Mouse (Mus musculus): ENCODE measurements at regions not wholly inside any gene's neighbourhood (a gene's known extent, or its start where the extent isn't known, plus 50 kb on each side); places are given as distances from the start of the nearest gene placed in this dataset.

DNA sequence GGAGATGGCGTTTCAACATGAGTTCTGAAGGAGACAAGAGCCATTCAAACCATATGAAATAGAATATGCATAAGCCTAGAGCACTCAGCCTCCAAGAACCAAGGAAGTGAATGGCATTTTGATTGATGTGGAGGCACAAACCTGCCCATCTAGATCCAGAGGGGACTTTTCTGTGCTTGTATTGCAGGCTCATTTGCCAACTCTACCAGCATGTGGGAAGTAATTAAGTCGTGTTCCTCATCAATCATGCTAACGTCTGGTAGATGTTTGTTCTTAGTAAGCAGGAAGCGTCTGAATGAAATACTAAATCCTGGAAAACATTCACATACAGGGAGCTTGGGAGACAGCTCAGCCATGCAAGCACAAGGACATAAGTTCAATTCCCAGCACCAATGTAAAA lies 499.9 kb downstream of the Pdcd6ip start:
- no peak overlapping the region for H3K4me3 ChIP-seq

DNA sequence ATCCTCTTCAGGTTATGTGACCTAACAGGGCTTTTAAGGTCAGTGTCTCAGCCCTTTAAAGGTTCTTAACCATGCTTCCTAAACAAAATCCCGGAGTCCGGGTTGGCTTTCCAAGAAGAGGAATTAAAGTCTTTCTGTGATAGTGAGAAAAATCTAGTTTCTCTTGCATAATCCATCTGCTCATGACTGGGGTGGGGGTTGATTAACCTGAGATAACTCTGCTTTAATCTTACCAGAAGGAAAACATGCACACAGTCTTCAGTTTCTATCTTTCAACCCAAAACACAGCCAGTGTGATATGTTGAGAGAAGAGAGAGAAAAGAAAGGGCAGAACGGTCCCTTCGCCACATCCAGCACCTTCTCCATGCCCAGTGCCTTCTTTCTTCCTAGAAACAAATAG lies 508.8 kb downstream of the Pdcd6ip start:
- H3K4me1 ChIP-seq: no peaks in the 10 kb centered on the region
- H3K27ac ChIP-seq: no peak overlapping the region
- H3K27me3 ChIP-seq: no peaks in the 10 kb centered on the region
- no peak for ATAC-seq (ENCODE audit: insufficient number of reproducible peaks, insufficient read depth, low FRiP score, low TSS enrichment, low read depth)
- no peak overlapping the region for H3K9ac ChIP-seq
- WGBS: 87% methylated on average over 4 of the region's 4 CpGs
- no peaks in the 10 kb centered on the region for H3K9me3 ChIP-seq
- no peak overlapping the region for H3K4me2 ChIP-seq
- no peaks in the 10 kb centered on the region for H3K36me3 ChIP-seq
- no peak overlapping the region for H3K4me3 ChIP-seq

More for the DNA sequence above, 499.9 kb downstream of the Pdcd6ip start:
- no peaks in the 10 kb centered on the region for H3K9me3 ChIP-seq
- no peak overlapping the region for H3K27ac ChIP-seq
- H3K36me3 ChIP-seq: no peaks in the 10 kb centered on the region
- no peak overlapping the region for H3K9ac ChIP-seq
- no peak for ATAC-seq (ENCODE audit: insufficient number of reproducible peaks, insufficient read depth, low FRiP score, low TSS enrichment, low read depth)
- H3K4me1 ChIP-seq: no peaks in the 10 kb centered on the region
- H3K27me3 ChIP-seq: no peaks in the 10 kb centered on the region
- no peak overlapping the region for H3K4me2 ChIP-seq
- WGBS: 72% methylated on average over 4 of the region's 4 CpGs

DNA sequence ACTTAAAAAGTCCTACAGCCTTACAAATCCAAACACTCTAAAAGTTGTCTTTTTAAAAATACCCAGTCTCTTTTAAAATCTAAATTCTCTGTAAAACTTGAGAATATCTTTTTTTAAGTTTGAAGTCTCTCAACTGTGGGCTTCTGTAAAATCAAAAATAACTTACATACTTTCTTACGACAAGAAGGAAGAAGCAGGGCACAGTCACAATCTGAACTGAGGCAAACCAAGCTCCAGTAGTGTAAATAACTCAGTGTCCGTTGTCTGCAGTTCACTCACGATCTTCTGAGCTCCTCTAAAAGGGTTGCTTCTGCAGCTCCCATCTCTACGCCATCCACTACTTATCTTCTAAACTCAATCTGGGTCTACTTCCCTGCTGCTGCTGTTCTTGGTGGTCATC lies 512.5 kb downstream of the Pdcd6ip start:
- H3K4me3 ChIP-seq: no peak overlapping the region
- H3K36me3 ChIP-seq: no peaks in the 10 kb centered on the region
- ATAC-seq (ENCODE audit: insufficient number of reproducible peaks, insufficient read depth, low FRiP score, low TSS enrichment, low read depth): no peak
- no peaks in the 10 kb centered on the region for H3K9me3 ChIP-seq
- no peaks in the 10 kb centered on the region for H3K27me3 ChIP-seq
- no peak overlapping the region for H3K4me2 ChIP-seq
- H3K27ac ChIP-seq: no peak overlapping the region
- H3K4me1 ChIP-seq: no peaks in the 10 kb centered on the region
- H3K9ac ChIP-seq: no peak overlapping the region
- 87% methylated on average over 4 of the region's 4 CpGs for WGBS

DNA sequence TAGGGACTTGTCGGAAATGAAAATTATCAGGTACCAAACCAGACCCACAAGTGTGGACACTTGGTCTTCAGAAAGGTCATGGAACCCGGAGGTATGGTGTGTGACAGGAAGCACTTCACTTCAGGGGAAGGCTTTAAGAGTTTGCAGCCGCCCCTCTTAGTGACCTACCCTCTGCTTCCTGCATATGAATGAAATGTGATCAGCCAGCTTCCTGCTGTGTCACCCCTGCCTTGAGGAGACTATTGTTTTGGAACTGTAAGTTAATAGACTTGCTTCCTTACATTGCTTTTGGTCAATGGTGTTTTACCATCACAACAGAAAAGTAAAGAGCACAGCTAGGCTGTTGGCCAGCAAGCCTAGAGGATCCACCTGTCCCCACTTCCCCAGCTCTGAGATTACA lies 515.3 kb downstream of the Pdcd6ip start:
- Histone ChIP-seq H3K27ac (no peak overlapping the region), H3K4me1 (no peaks in the 10 kb centered on the region), H3K4me3 (no peak overlapping the region), H3K27me3 (no peaks in the 10 kb centered on the region), H3K36me3 (no peaks in the 10 kb centered on the region), H3K4me2 (no peak overlapping the region), H3K9ac (no peak overlapping the region), H3K9me3 (no peaks in the 10 kb centered on the region)
- ATAC-seq (ENCODE audit: insufficient number of reproducible peaks, insufficient read depth, low FRiP score, low TSS enrichment, low read depth): no peak
- WGBS: 61% methylated on average over 3 of the region's 3 CpGs

DNA sequence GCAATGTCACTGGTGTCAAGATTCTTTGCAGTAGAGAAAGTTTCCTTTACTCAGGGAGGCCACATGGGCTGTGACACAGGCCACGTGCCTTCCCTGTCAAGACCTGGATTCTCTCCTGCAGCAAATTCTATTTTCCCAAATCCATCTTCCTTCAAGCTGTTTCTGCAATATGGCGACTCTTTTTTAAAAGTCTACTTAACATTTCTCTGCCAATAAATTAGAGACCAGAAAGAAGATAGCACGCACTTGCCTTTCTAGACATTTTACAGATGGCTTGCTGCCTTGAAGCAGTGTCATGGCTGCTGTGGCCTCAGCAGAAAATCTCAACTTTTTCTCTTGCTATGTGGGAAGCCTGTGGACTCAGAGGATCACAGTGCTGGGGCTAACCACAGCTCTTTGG lies 516.9 kb downstream of the Pdcd6ip start:
- H3K4me1 ChIP-seq: no peaks in the 10 kb centered on the region

DNA sequence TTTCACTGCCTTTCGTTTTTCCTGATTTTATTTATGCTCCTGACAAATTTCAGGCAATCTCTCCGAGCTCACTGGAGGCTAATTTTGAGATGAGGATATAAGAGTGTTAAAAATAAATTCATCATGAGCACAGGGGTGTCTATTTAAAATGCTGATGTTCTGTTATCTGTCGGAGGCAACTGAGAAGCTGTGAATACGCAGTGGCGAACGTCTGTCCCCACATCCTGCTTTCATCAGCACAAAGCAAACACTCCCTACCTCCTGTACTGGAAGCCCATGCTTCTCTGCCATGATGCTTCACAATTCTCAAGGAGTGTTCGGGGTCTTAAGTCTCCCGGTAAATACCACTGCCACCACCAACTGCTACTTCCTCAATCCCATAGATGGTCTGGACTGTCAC lies 526.9 kb downstream of the Pdcd6ip start:
- Histone ChIP-seq H3K9ac (no peak overlapping the region), H3K4me3 (no peak overlapping the region), H3K27me3 (no peaks in the 10 kb centered on the region), H3K36me3 (no peaks in the 10 kb centered on the region), H3K9me3 (no peaks in the 10 kb centered on the region), H3K4me1 (no peaks in the 10 kb centered on the region), H3K27ac (no peak overlapping the region), H3K4me2 (no peak overlapping the region)
- 84% methylated on average over 8 of the region's 8 CpGs for WGBS
- no peak for ATAC-seq (ENCODE audit: insufficient number of reproducible peaks, insufficient read depth, low FRiP score, low TSS enrichment, low read depth)

More for the DNA sequence above, 516.9 kb downstream of the Pdcd6ip start:
- 86% methylated on average over 3 of the region's 3 CpGs for WGBS
- Histone ChIP-seq H3K27ac (no peak overlapping the region), H3K4me3 (no peak overlapping the region), H3K27me3 (no peaks in the 10 kb centered on the region), H3K9me3 (no peaks in the 10 kb centered on the region), H3K36me3 (no peaks in the 10 kb centered on the region), H3K4me2 (no peak overlapping the region), H3K9ac (no peak overlapping the region)
- ATAC-seq (ENCODE audit: insufficient number of reproducible peaks, insufficient read depth, low FRiP score, low TSS enrichment, low read depth): no peak

DNA sequence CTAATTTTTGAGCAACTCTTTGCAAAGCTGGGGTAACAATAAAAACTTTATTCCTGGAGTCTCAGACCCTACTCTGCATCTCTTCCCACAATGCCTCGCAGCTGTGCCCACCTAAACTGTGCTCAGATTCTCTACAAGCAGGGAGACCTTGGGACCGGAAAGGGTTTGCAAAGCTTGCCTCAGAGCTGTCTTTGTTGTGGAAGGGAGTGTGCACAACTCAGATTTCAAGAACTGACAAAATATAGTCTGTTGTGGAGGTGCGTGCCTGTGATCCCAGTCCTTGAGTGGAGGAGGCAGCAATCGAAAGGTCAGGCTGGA lies 530.2 kb downstream of the Pdcd6ip start:
- Histone ChIP-seq H3K4me3 (no peak overlapping the region), H3K4me1 (no peaks in the 10 kb centered on the region), H3K9me3 (no peaks in the 10 kb centered on the region), H3K36me3 (no peaks in the 10 kb centered on the region), H3K27ac (no peak overlapping the region), H3K27me3 (no peaks in the 10 kb centered on the region), H3K9ac (no peak overlapping the region), H3K4me2 (no peak overlapping the region)
- no peak for ATAC-seq (ENCODE audit: insufficient number of reproducible peaks, insufficient read depth, low FRiP score, low TSS enrichment, low read depth)
- 79% methylated on average over 4 of the region's 4 CpGs for WGBS

DNA sequence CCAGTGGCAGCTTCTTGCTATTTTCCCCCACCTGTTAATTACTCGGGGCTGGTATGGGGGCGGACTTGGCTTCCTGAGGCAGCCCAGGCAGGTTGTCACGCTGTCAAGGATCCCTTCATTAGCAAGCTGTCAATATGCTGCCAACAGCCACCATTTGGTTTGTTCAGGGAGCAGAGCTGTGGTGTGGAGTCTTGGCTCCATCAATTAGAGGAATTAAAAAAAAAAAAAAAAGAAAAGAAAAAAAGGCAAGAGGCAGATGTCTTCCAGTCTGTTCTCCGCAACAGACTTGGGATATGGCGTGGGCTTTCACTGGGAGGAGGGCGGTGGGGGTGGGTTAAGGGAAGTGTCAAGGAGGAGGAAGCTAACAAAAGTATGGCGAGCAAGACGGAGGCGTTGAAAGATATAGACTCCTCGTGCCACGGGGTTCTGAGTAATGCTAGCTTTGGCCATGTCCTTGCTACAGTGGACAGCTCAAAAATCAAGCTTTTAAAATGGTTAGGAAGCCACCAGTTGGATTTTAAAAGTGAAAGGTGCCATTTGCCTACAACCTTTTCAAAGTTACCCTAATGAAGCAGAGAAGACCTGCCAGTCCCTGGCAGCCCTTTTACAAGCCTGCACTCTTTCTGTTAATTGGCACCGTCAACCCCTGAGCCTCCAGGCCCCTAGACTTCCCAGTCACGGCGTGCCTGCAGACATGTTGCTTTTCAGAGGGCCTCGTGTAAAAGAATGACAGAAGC lies 530.7 kb downstream of the Pdcd6ip start:
- no peaks in the 10 kb centered on the region for H3K36me3 ChIP-seq
- H3K4me1 ChIP-seq: no peaks in the 10 kb centered on the region
- no peaks in the 10 kb centered on the region for H3K27me3 ChIP-seq
- H3K4me3 ChIP-seq: no peak overlapping the region
- H3K27ac ChIP-seq: no peak overlapping the region
- H3K9me3 ChIP-seq: no peaks in the 10 kb centered on the region
- 73% methylated on average over 15 of the region's 15 CpGs for WGBS
- H3K4me2 ChIP-seq: no peak overlapping the region
- no peak for ATAC-seq (ENCODE audit: insufficient number of reproducible peaks, insufficient read depth, low FRiP score, low TSS enrichment, low read depth)
- no peak overlapping the region for H3K9ac ChIP-seq

DNA sequence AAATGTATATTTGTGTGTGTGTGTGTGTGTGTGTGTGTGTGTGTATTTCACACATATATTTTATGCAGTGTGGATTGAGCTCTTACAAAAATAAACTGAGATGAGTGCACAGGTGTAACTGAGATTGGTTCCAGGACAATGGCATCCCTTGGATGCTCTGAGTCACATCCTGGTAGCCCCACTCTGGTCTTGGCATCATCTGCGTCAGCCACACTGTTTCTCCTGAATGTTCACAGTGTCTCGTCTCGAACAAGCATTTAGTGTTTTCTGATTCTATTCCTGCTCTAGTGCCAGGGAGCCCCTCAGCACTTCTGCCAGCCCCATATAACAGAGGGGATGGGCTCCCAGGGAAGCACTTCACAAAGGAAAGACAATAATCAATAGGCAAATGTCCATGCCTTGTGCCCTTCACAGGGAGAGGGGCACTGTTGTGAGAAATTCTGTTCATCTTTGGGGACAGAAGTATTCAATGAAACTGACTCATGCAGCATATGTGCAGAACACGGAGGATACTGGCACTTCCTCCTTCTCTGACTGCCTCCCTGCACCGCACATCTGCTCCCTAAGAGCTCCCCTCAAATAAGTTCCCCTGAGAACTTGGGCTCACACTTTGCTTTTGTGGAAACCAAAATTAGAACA lies 536.2 kb downstream of the Pdcd6ip start:
- no peak overlapping the region for H3K9ac ChIP-seq
- H3K9me3 ChIP-seq: no peaks in the 10 kb centered on the region
- no peaks in the 10 kb centered on the region for H3K27me3 ChIP-seq
- no peak for ATAC-seq (ENCODE audit: insufficient number of reproducible peaks, insufficient read depth, low FRiP score, low TSS enrichment, low read depth)
- H3K4me2 ChIP-seq: no peak overlapping the region
- H3K27ac ChIP-seq: no peak overlapping the region
- H3K4me1 ChIP-seq: no peaks in the 10 kb centered on the region
- WGBS: 79% methylated on average over 5 of the region's 5 CpGs
- no peak overlapping the region for H3K4me3 ChIP-seq
- H3K36me3 ChIP-seq: no peaks in the 10 kb centered on the region

DNA sequence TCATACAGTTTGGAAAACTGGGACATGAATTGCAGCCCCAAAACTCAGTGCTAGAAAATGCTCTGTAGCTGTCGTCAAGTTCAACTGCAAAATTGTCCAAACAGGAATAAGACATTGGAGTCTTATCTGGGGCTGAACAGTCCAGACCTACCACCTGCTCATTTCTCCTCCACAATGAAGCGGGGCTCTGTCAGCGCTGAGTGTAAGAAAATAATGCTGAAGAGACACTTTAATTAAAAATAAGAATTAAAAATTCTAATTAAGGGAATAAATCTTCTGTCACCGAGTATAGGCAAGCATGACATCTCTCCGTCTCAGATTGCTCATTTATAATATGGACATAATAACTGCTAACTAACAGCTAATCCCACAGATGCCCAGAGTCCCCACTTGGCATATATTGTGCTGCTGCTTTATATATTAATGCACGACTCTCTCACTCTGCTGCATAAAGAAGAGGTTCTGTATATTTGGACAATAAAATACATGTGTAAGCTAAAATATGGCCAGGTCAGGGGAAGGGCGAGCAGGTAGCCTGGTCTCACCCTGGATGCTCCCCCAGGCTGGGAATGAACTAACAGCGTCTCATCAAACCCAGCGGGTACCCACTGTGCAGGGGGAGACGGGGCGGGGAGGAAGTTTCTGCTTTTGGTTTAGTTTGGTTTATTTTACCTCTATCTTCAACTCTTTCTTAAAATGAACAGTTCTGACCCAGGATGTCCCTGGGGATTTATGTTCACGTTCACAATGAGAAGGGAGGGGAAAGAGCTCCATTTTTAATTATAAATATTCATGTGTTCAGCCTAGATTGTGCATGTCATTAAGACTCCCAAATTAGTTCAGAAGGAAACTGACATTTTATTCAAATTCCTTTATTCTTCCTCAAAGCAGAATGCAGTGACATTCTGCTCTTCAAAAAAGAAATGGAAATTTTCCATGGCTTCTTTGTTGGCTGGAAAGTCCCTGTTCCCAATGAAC lies 544.9 kb downstream of the Pdcd6ip start:
- Histone ChIP-seq H3K9ac (no peak overlapping the region), H3K36me3 (no peaks in the 10 kb centered on the region), H3K27ac (no peak overlapping the region), H3K4me3 (no peak overlapping the region), H3K27me3 (no peaks in the 10 kb centered on the region), H3K9me3 (no peaks in the 10 kb centered on the region), H3K4me1 (peaks cover 4% of the 10 kb centered on the region; the same call in 1 of the 2 replicates), H3K4me2 (no peak overlapping the region)
- 76% methylated on average over 12 of the region's 12 CpGs for WGBS
- ATAC-seq (ENCODE audit: insufficient number of reproducible peaks, insufficient read depth, low FRiP score, low TSS enrichment, low read depth): no peak

DNA sequence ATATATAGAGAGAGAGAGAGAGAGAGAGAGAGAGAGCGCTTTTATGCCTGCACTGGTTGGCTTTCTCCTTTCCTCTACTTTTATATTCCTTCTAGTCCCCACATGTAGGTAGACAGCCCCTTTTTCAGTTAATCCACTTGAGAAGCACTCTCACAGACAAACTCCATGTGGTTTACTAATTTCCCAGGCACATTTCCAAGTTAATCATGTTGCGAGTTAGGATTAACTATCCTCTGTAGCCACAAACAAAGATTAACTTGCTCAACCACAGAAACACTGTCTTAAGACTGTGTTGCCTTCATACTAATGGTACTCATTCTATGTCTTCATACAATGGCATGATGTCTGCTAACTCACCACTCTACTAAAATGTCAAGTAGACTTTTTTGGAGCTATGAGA lies 548.0 kb downstream of the Pdcd6ip start:
- Histone ChIP-seq H3K4me2 (no peak overlapping the region), H3K9ac (no peak overlapping the region), H3K4me3 (no peak overlapping the region), H3K27ac (no peak overlapping the region), H3K4me1 (peaks cover 6% of the 10 kb centered on the region; the same call in 1 of the 2 replicates), H3K36me3 (no peaks in the 10 kb centered on the region), H3K27me3 (no peaks in the 10 kb centered on the region), H3K9me3 (no peaks in the 10 kb centered on the region)
- 84% methylated on average over 1 of the region's 2 CpGs for WGBS
- ATAC-seq (ENCODE audit: insufficient number of reproducible peaks, insufficient read depth, low FRiP score, low TSS enrichment, low read depth): no peak
